Mouse (Mus musculus) lung, postnatal 10 days (tissue): ENCODE measurements around the gene Top1.

Experiments used
- DNase-seq: peaks from one replicate; pipeline ENCODE4 v3.0.0; 2021

Top1 gene

GRCm38 (mm10) chr2:160744040-160744822, 98.5 kb downstream of the Top1 start:
- peak; percentile 91 for DNase-seq

- peak; percentile 42 for DNase-seq
Observed at GRCm38 (mm10) chr2:160744823-160745210, 99.1 kb downstream of the Top1 start.

- DNase-seq: no peak
Observed at GRCm38 (mm10) chr2:160745497-160745896, 99.8 kb downstream of the Top1 start.

- no peak for DNase-seq
Observed at GRCm38 (mm10) chr2:160746637-160747036, 100.9 kb downstream of the Top1 start.

- no peak for DNase-seq
Observed at GRCm38 (mm10) chr2:160747075-160747474, 101.4 kb downstream of the Top1 start.

GRCm38 (mm10) chr2:160756583-160757203, 111.0 kb downstream of the Top1 start:
- no peak for DNase-seq

- peak; percentile 65 for DNase-seq
Observed at GRCm38 (mm10) chr2:160760433-160761184, 114.9 kb downstream of the Top1 start.

- no peak for DNase-seq
Observed at GRCm38 (mm10) chr2:160763816-160764215, 118.1 kb downstream of the Top1 start.

GRCm38 (mm10) chr2:160764386-160764785, 118.7 kb downstream of the Top1 start:
- DNase-seq: no peak

GRCm38 (mm10) chr2:160765096-160765495, 119.4 kb downstream of the Top1 start:
- no peak for DNase-seq

- DNase-seq: peak; percentile 87
Observed at GRCm38 (mm10) chr2:160766371-160766771, 120.7 kb downstream of the Top1 start.

- no peak for DNase-seq
Observed at GRCm38 (mm10) chr2:160767201-160767600, 121.5 kb downstream of the Top1 start.

- DNase-seq: peak; percentile 37
Observed at GRCm38 (mm10) chr2:160768097-160768695, 122.5 kb downstream of the Top1 start.

GRCm38 (mm10) chr2:160768997-160769396, 123.3 kb downstream of the Top1 start:
- DNase-seq: no peak

GRCm38 (mm10) chr2:160770409-160770808, 124.7 kb downstream of the Top1 start:
- no peak for DNase-seq

GRCm38 (mm10) chr2:160770871-160771270, 125.2 kb downstream of the Top1 start:
- no peak for DNase-seq

GRCm38 (mm10) chr2:160771325-160772276, 125.9 kb downstream of the Top1 start:
- no peak for DNase-seq
